ENCODE assay signal across 27 mouse cellular contexts in the genomic region with DNA sequence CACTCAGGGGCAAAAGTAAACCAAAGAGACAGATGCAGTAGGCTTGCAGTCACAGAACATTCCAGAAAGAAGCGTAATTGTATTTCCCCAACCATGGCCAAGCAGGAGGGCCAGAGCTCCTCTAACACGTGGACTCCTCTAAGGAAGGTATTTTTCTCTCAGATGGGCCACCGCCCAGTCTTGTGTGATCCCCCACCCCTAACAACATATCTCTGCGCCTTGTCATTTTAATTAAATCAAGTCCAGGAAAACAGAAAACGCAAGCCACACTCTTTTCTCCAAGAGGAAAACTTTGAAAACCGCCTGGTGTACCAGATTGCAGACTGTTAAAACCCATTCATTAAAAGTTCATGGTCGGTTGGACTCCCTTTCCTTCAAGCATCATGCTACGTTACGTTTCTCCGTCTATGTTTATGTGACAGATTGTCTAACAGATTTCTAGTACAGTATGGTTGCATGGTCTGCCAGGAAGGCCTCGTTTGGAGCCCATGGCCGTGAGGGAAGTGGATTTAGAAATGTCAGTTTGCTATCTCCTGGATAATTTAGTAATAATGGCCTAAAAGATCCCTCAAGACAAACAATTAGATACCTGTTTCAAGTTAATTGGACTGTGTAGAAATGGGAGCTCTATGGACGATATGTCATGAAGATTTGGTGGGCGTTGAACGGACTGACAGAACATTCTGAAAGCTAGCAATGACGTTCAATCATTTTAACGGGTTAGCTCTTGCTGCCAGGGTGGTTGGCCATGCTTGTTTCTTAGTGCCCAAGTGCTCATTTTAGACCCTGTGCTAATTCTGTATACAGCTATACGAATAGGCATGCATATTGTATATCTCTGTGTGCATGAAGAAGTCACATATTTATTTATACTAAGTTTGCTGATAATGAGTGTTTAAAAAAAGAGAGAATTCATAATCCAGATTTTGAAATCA.
DNase-seq lines count a peak whose midpoint lies in the region; ATAC-seq and TF ChIP-seq lines count a peak whose summit lies in the region.
"Had no signal": no experiment of that assay in that cellular context is flagged by ENCODE, and none has a peak within 500 bp of the region (broad histone marks: within the 10 kb centered on the region; RNA-seq: fewer than 3 reads in every experiment).

No protein-coding gene starts in this region.

- H3K4me1 ChIP-seq in forebrain, embryonic 13.5 days, result no peaks in the 10 kb centered on the region
- no peaks in the 10 kb centered on the region for H3K4me1 ChIP-seq in forebrain, embryonic 12.5 days
- no peaks in the 10 kb centered on the region for H3K4me1 ChIP-seq in midbrain, postnatal 0 days (ENCODE audit: insufficient read depth, low read length)
- no peaks in the 10 kb centered on the region for H3K4me1 ChIP-seq in midbrain, embryonic 14.5 days (ENCODE audit: control insufficient read depth, insufficient read depth, low read length)
- H3K4me1 ChIP-seq in kidney, embryonic 15.5 days, result no peaks in the 10 kb centered on the region
- H3K4me1 ChIP-seq: heart, embryonic 12.5 days; limb, embryonic 10.5 days; liver, embryonic 15.5 days; midbrain, embryonic 15.5 days; neural tube, embryonic 13.5 days; stomach, embryonic 15.5 days had no signal

- no peak for TF ChIP-seq CTCF in midbrain, postnatal 0 days (IDR thresholded peaks at IDR 0.05)

- peak; percentile 39 for DNase-seq in midbrain, postnatal 0 days (ENCODE audit: low spot score)
- DNase-seq in midbrain, embryonic 14.5 days, result no peak
- DNase-seq in cerebellum, postnatal 14 days, result peak; percentile 50 to 58
- DNase-seq in urinary bladder, adult 2 months (ENCODE audit: low spot score), result no peak
- DNase-seq: adrenal gland, postnatal 10 days; B cell, adult 2 months; heart, postnatal 10 days; kidney, adult 18-20 months; layer of hippocampus, adult 9-11 months; liver; lung, postnatal 4 days; thymus, postnatal 25 days had no signal

- H3K9ac ChIP-seq in forebrain, embryonic 13.5 days, result no peak overlapping the region
- no peak overlapping the region for H3K9ac ChIP-seq in forebrain, embryonic 12.5 days
- H3K9ac ChIP-seq in midbrain, postnatal 0 days (replicated peaks; ENCODE audit: low read length, poor library complexity, severe bottlenecking), result no peak overlapping the region
- no peak overlapping the region for H3K9ac ChIP-seq in midbrain, embryonic 14.5 days (replicated peaks; ENCODE audit: low read length)
- H3K9ac ChIP-seq in kidney, embryonic 15.5 days, result no peak overlapping the region
- H3K9ac ChIP-seq: heart, embryonic 12.5 days; liver, embryonic 15.5 days; midbrain, embryonic 15.5 days; neural tube, embryonic 13.5 days; stomach, embryonic 15.5 days had no signal

- H3K9me3 ChIP-seq in forebrain, embryonic 13.5 days (replicated peaks), result no peaks in the 10 kb centered on the region
- H3K9me3 ChIP-seq in forebrain, embryonic 12.5 days, result no peaks in the 10 kb centered on the region
- no peaks in the 10 kb centered on the region for H3K9me3 ChIP-seq in midbrain, postnatal 0 days (ENCODE audit: low read length)
- H3K9me3 ChIP-seq in midbrain, embryonic 14.5 days (ENCODE audit: control insufficient read depth, low read length), result no peaks in the 10 kb centered on the region
- H3K9me3 ChIP-seq in kidney, embryonic 15.5 days (replicated peaks), result no peaks in the 10 kb centered on the region
- H3K9me3 ChIP-seq: heart, embryonic 12.5 days; limb, embryonic 10.5 days; liver, embryonic 15.5 days; midbrain, embryonic 15.5 days; neural tube, embryonic 13.5 days; stomach, embryonic 15.5 days had no signal

- 0 out of 2 replicates have a peak overlapping the region, but pooled peaks have one; percentile 42 for H3K27ac ChIP-seq in forebrain, embryonic 13.5 days
- no peak overlapping the region for H3K27ac ChIP-seq in forebrain, embryonic 12.5 days
- no peak overlapping the region for H3K27ac ChIP-seq in midbrain, postnatal 0 days (ENCODE audit: low read depth, low read length)
- no peak overlapping the region for H3K27ac ChIP-seq in midbrain, embryonic 14.5 days (replicated peaks; ENCODE audit: low read depth, low read length)
- no peak overlapping the region for H3K27ac ChIP-seq in kidney, embryonic 15.5 days
- H3K27ac ChIP-seq: kidney, postnatal 0 days; left cerebral cortex, adult 2 months; limb, embryonic 10.5 days; liver, embryonic 15.5 days; midbrain, embryonic 15.5 days; neural tube, embryonic 13.5 days; stomach, embryonic 15.5 days had no signal

- H3K4me2 ChIP-seq in forebrain, embryonic 13.5 days, result no peak overlapping the region
- H3K4me2 ChIP-seq in forebrain, embryonic 12.5 days, result no peak overlapping the region
- no peak overlapping the region for H3K4me2 ChIP-seq in midbrain, postnatal 0 days (ENCODE audit: low read depth, low read length, poor library complexity, severe bottlenecking)
- no peak overlapping the region for H3K4me2 ChIP-seq in midbrain, embryonic 14.5 days (ENCODE audit: low read length)
- no peak overlapping the region for H3K4me2 ChIP-seq in kidney, embryonic 15.5 days
- H3K4me2 ChIP-seq: heart, embryonic 12.5 days; liver, embryonic 15.5 days; midbrain, embryonic 15.5 days; neural tube, embryonic 13.5 days; stomach, embryonic 15.5 days had no signal

- H3K4me3 ChIP-seq in forebrain, embryonic 13.5 days, result no peak overlapping the region
- H3K4me3 ChIP-seq in forebrain, embryonic 12.5 days (replicated peaks), result no peak overlapping the region
- no peak overlapping the region for H3K4me3 ChIP-seq in midbrain, postnatal 0 days (ENCODE audit: low read depth, low read length)
- H3K4me3 ChIP-seq in midbrain, embryonic 14.5 days (replicated peaks; ENCODE audit: low read depth, low read length), result no peak overlapping the region
- no peak overlapping the region for H3K4me3 ChIP-seq in kidney, embryonic 15.5 days (replicated peaks)
- H3K4me3 ChIP-seq: heart, embryonic 12.5 days; left cerebral cortex, adult 2 months; limb, embryonic 10.5 days; liver, embryonic 15.5 days; midbrain, embryonic 15.5 days; myocyte; neural tube, embryonic 13.5 days; stomach, embryonic 15.5 days had no signal

- WGBS in forebrain, embryonic 13.5 days, result 68% methylated on average over 18 of the region's 18 CpGs
- WGBS in forebrain, embryonic 12.5 days, result 82% methylated on average over 18 of the region's 18 CpGs
- WGBS in midbrain, postnatal 0 days, result 78% methylated on average over 18 of the region's 18 CpGs
- 84% methylated on average over 18 of the region's 18 CpGs for WGBS in midbrain, embryonic 14.5 days
- 72% methylated on average over 18 of the region's 18 CpGs for WGBS in kidney, embryonic 15.5 days

- ATAC-seq in forebrain, embryonic 13.5 days, result peak; percentile 91
- no peak for ATAC-seq in forebrain, embryonic 12.5 days (ENCODE audit: low FRiP score)
- no peak for ATAC-seq in midbrain, postnatal 0 days (ENCODE audit: low FRiP score)
- ATAC-seq in midbrain, embryonic 14.5 days (ENCODE audit: low FRiP score, low TSS enrichment), result no peak
- no peak for ATAC-seq in kidney, embryonic 15.5 days (replicated peaks; ENCODE audit: low FRiP score)
- ATAC-seq: inflammation-experienced regulatory T-cells, adult 6 months; midbrain, embryonic 15.5 days had no signal

- no peaks in the 10 kb centered on the region for H3K27me3 ChIP-seq in forebrain, embryonic 13.5 days
- no peaks in the 10 kb centered on the region for H3K27me3 ChIP-seq in forebrain, embryonic 12.5 days
- H3K27me3 ChIP-seq in midbrain, postnatal 0 days (ENCODE audit: insufficient read depth, low read length), result no peaks in the 10 kb centered on the region
- H3K27me3 ChIP-seq in midbrain, embryonic 14.5 days (ENCODE audit: control insufficient read depth, insufficient read depth, low read length), result no peaks in the 10 kb centered on the region
- no peaks in the 10 kb centered on the region for H3K27me3 ChIP-seq in kidney, embryonic 15.5 days
- H3K27me3 ChIP-seq: CH12.LX; heart, embryonic 12.5 days; liver, embryonic 15.5 days; midbrain, embryonic 15.5 days; neural tube, embryonic 13.5 days; stomach, embryonic 15.5 days had no signal

- H3K36me3 ChIP-seq in forebrain, embryonic 13.5 days (ENCODE audit: poor library complexity, severe bottlenecking), result no peaks in the 10 kb centered on the region
- no peaks in the 10 kb centered on the region for H3K36me3 ChIP-seq in forebrain, embryonic 12.5 days (replicated peaks)
- no peaks in the 10 kb centered on the region for H3K36me3 ChIP-seq in midbrain, postnatal 0 days (ENCODE audit: insufficient read depth, low read length)
- no peaks in the 10 kb centered on the region for H3K36me3 ChIP-seq in midbrain, embryonic 14.5 days (ENCODE audit: control insufficient read depth, insufficient read depth, low read length)
- no peaks in the 10 kb centered on the region for H3K36me3 ChIP-seq in kidney, embryonic 15.5 days
- H3K36me3 ChIP-seq: G1E; heart, embryonic 12.5 days; limb, embryonic 10.5 days; liver, embryonic 15.5 days; midbrain, embryonic 15.5 days; neural tube, embryonic 13.5 days; stomach, embryonic 15.5 days had no signal

Comparison
In these comparisons a context has a peak if more than half of its experiments do, and no peak if none do; other contexts are left out.
1. DNase-seq: peak in midbrain, postnatal 0 days (single experiment) and cerebellum, postnatal 14 days (2 of 2); none in midbrain, embryonic 14.5 days (single experiment) and urinary bladder, adult 2 months (single experiment).